Mouse (Mus musculus): Measurements from ENCODE around the gene Dtnb.
A peak's percentile ranks its signal among the peaks of the same experiment; 100 is the strongest.

The Dtnb gene

GRCm38 (mm10) chr12:3773643-3774042 is 201.5 kb downstream of the Dtnb start:
- no peak for DNase-seq (ENCODE audit: low read depth)

GRCm38 (mm10) chr12:3776015-3776414 is 203.8 kb downstream of the Dtnb start:
- DNase-seq (ENCODE audit: low read depth) = no peak

DNA sequence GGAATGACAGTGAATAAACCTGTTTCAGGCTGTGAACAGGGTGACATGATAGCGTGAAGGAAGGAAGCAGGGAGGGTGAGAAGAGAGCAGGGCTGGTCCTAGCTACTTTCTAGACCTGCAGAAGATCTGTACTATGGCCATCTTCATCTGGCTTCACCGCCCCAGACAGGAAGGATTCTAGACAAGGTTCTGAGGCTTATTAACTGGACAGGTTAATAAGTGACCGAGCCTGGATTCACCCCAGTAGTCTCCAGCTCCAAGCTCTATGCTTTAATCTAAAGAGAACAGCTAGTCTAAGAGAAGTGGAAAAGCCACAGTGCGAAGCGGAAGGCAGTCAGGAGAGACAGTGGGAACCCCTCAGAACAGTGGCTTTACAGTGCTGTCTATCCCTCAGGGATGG is 205.5 kb downstream of the Dtnb start:
- DNase-seq (ENCODE audit: low read depth) = no peak

GRCm38 (mm10) chr12:3778286-3778685 is 206.1 kb downstream of the Dtnb start:
- no peak for DNase-seq (ENCODE audit: low read depth)

GRCm38 (mm10) chr12:3779639-3780038 is 207.5 kb downstream of the Dtnb start:
- no peak for DNase-seq (ENCODE audit: low read depth)

DNA sequence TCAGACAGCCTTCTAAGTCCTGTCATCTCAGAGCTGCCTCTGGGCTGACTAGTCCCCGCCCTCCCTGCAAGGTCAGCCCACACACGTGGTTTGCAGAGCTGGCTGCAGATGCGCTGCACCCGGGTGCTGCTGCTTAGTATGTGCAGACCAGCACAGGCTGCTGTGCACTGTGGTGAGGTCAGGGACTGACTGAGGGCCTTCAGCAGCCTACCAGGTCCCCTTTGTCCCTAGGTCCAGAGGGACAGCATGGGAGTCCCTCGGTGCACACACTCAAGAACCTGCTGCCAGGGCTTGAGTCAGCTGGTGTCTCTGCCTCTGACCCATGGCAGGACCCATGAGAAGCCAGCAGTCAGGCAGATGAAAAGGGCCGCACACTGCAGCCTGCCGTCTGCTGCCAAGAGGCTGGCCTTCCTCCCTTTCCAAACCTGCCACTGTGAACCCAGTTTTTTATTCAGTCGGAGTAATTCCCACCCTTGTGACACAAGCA is 208.3 kb downstream of the Dtnb start:
- no peak for DNase-seq (ENCODE audit: low read depth)

GRCm38 (mm10) chr12:3780931-3781471 is 208.8 kb downstream of the Dtnb start:
- no peak for DNase-seq (ENCODE audit: low read depth)

DNA sequence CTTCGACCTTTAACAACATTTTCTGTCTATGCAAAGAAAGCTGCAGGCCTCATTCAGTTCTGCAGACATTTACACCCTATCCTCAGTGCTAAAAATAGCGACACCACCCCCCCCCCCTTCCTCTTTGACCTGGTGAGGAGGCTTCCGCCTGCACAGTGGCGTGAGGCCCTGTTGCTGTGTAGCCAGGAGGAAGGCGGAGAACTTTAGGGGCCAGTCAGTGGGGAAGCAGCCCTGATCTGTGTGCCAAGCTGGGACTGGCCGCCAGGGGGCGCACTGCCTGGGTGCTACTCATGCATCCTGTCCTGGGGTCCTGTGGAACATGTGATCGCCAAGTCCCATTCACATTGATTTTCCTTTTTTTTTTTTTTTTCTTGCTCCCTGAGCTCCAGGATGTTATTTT is 209.3 kb downstream of the Dtnb start:
- peak; percentile 71 for DNase-seq (ENCODE audit: low read depth)

DNA sequence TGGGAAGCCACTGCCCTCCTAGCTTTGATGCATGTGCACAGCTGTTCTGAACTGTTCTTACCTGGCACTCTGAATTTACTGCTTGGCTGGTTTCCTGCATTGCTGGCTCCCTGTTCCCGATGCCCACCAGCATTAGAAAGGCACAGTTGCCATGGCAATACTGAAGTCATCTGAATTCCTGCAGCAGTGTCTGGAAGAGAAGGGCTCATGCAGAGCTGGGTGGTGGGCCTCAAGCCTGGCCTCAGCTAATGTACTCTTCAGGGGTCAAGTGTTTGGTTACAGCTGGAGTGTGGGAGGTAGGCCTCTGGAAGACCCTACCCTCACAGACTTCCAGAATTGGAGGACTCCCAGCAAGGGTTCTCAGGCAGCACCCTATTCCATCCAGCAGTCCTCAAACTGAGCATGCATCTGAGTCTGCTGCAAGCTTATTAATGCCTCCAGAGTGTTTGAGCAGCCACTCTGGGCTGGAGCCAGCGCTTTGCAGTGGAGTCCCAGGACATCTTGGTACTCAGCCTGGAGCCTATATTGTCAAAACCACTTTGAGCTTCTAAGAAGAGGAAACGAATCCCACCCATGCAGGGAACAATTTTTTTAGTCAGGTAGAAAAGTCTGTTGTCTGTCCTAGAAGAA is 211.1 kb downstream of the Dtnb start:
- no peak for DNase-seq (ENCODE audit: low read depth)

- DNase-seq (ENCODE audit: low read depth) = no peak
Observed at GRCm38 (mm10) chr12:3784258-3784657, 212.1 kb downstream of the Dtnb start.

DNA sequence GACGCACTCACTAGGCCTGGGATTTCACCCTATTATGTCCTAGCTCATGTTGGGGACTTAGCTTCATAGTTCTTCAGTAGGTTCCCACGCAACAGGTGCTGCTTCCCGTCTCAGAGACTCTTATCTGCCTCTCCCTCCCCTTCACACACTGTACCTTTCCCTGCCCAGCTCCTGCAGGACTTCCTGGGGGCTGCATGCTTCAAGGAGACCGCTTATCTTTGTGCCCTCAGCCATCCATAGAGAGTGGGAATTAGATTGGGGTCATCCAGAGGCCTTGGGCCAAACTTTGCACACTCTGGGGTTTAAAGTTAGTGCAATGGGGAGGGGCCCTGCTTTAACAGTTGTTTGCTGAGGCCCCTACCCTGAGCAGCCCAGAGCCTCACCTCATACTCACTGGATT is 212.5 kb downstream of the Dtnb start:
- no peak for DNase-seq (ENCODE audit: low read depth)

GRCm38 (mm10) chr12:3787041-3787440 is 214.9 kb downstream of the Dtnb start:
- no peak for DNase-seq (ENCODE audit: low read depth)

- no peak for DNase-seq (ENCODE audit: low read depth)
Observed at GRCm38 (mm10) chr12:3787541-3787940, 215.4 kb downstream of the Dtnb start.

- DNase-seq (ENCODE audit: low read depth) = no peak
Observed at GRCm38 (mm10) chr12:3788421-3789051, 216.4 kb downstream of the Dtnb start.

DNA sequence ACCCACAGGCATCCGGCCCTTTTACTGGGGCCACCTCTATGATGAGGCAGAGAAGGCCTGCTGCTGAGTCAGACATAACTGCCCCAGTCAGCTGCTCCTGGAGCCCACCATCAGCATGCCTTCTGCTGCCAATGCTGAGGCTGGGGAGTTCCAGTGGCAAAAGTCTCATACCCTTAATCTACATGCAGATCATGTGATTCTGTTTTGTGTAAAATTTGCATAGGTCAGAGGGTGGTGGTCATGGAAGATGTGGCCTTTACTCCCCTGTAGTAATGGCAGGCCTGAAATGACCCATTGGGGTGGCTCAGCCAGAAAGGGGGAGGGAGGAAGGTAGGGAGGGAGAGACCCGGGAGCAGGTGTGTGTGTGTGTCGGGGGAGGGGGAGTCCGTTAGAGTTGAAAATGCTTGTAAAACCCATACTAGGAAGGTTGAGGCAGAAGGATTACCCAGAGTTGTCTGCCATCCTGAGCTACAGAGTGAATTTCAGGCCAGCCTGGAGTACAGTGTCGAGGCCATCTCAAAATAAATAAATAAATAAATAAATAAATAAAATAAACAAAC is 217.5 kb downstream of the Dtnb start:
- no peak for DNase-seq (ENCODE audit: low read depth)

DNA sequence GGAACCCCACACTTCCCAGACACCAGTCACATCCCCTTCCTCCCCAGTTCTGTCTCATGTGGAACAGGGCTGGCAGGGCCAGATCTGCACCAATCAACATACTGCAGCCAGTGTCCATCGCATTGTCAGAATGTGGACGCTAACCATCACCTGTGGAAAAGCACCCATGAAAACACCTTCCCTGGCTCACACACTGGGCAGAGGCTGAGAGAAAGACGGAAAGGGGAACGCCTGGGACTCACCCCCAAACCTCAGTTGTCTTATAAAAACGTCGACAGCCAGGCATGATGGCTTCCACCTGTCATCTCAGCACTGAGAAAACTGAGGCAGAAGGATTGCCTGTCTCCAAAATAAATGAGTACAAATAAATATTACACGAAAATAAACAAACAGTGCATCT is 219.1 kb downstream of the Dtnb start:
- DNase-seq (ENCODE audit: low read depth) = no peak

DNA sequence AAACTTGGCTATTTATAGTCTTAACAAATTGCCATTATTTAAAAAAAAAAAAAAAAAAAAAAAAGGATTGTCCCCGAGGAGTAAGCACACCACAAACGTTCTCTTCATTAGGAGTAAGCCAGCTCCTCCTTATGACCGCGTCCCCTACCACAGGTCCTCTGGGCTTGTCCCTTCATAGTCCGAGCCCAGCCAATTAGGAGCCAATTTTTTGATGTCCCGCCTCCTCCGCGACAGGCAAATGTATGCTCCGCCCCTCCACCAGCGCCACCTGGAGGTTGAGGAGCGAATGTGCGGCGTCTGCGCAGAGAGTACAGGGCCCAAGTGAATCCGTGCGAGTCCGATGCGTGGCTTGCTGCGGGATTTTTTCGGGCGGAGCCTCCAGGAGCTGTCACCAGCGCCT is 219.6 kb downstream of the Dtnb start:
- peak; percentile 94 for DNase-seq (ENCODE audit: low read depth)

- DNase-seq (ENCODE audit: low read depth) = no peak
Observed at GRCm38 (mm10) chr12:3792248-3792647, 220.1 kb downstream of the Dtnb start.

- DNase-seq (ENCODE audit: low read depth) = no peak
Observed at GRCm38 (mm10) chr12:3795569-3795968, 223.4 kb downstream of the Dtnb start.

- no peak for DNase-seq (ENCODE audit: low read depth)
Observed at GRCm38 (mm10) chr12:3799551-3799950, 227.4 kb downstream of the Dtnb start.

DNA sequence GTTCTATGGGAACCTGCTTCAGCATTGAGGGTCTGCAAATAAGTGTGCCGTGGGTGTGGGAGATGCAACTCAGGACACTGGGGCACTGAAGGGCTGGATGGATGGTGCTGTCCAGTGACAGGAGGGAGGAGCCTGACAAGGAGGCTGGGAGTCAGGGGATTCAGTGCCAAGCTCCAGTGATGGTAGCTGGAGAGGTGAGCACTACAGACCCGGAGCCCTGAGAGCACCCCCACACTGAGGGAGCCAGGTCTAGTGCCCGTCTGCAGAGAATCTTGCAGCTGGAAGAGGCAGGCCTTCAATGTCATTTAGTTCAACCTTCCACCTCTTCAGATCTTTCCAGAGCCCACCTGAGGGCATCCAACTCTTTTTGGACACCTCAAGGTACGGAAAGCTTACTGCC is 233.7 kb downstream of the Dtnb start, which contains the start of gene Dnmt3a:
Dnmt3a (plus strand) TSS at position 156 of the 400 bp plus-strand sequence.
- no peak for DNase-seq (ENCODE audit: low read depth)

DNA sequence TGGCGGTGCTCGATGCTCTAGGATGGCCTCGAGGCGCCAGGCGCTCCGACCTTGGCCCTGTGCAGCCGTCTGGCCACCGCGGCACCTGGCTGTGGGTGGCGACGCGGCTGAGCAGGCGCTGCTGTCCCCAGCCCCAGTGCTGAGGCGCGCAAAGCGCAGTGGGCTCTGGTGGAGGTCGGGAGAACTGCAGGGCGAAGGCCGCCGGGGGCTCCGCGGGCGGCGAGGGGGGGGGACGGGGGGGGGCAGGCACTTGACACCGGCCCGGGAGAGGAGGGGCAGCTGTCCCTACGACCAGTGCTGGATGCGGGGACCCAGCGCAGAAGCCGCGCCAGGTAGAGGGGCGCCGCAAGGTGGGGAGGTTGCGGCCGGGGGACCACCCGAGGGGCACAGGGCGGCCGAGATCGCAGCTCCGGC is 234.1 kb downstream of the Dtnb start:
- DNase-seq (ENCODE audit: low read depth) = peak; percentile 47

Data from c-Kit-positive CD71-negative TER-119-negative erythroid progenitor cells, embryonic 14.5 days (primary cell).